Mouse (Mus musculus) forebrain, embryonic 16.5 days (tissue): ENCODE measurements at regions not wholly inside any gene's neighbourhood (a gene's known extent, or its start where the extent isn't known, plus 50 kb on each side); places are given as distances from the start of the nearest gene placed in this dataset.
"Not testable (repeated sequence)": the region's sequence is repeated elsewhere in the genome, so short reads cannot be mapped to it uniquely, and the experiment has no call there.

Source experiments
- ATAC-seq: fragments of 200-750 bp; cut with Nextera tagmentation; 2 replicates; pipeline ENCODE4 v1.8.0; 2017; ENCODE audit warnings: mild to moderate bottlenecking, moderate library complexity
- H3K27ac ChIP-seq: fragments of 300-500 bp; sonication (generic); 2 replicates; pipeline ENCODE4 v1.5.1; 2014; ENCODE audit warnings: low read length, control low read depth
- H3K27me3 ChIP-seq: fragments of 300-500 bp; sonication (generic); replicated peaks from 2 replicates; pipeline ENCODE4 v1.6.1; 2014; ENCODE audit warnings: low read length; ENCODE audit not compliant: control insufficient read depth, insufficient read depth
- H3K36me3 ChIP-seq: fragments of 300-500 bp; sonication (generic); 2 replicates; pipeline ENCODE4 v1.6.1; 2014; ENCODE audit not compliant: control insufficient read depth, insufficient read depth
- H3K4me1 ChIP-seq: fragments of 300-500 bp; sonication (generic); replicated peaks from 2 replicates; pipeline ENCODE4 v1.6.1; 2014; ENCODE audit warnings: low read length; ENCODE audit not compliant: control insufficient read depth, insufficient read depth
- H3K4me2 ChIP-seq: fragments of 300-500 bp; sonication (generic); 2 replicates; pipeline ENCODE4 v1.6.1; 2014; ENCODE audit warnings: mild to moderate bottlenecking, low read length, control low read depth
- H3K4me3 ChIP-seq: fragments of 300-500 bp; sonication (generic); replicated peaks from 2 replicates; pipeline ENCODE4 v1.5.1; 2014; ENCODE audit warnings: mild to moderate bottlenecking, low read length, control low read depth
- H3K9ac ChIP-seq: fragments of 300-500 bp; sonication (generic); replicated peaks from 2 replicates; pipeline ENCODE4 v1.6.1; 2014; ENCODE audit warnings: low read depth, low read length, control low read depth
- H3K9me3 ChIP-seq: fragments of 300-500 bp; sonication (generic); 2 replicates; pipeline ENCODE4 v1.6.1; 2016; ENCODE audit warnings: low read length; ENCODE audit not compliant: control insufficient read depth
- WGBS: fragments of 180-500 bp; shearing (Covaris S2); extraction: QIAGEN DNeasy Blood & Tissue Kit; methylation state at CpG from one replicate; pipeline ENCODE4 v1.1.7; 2014; 5-methylcytosine and 5-hydroxymethylcytosine counted together

- H3K27me3 ChIP-seq, H3K4me1 ChIP-seq, H3K4me2 ChIP-seq, H3K36me3 ChIP-seq, H3K4me3 ChIP-seq, ATAC-seq, H3K9ac ChIP-seq, H3K27ac ChIP-seq, H3K9me3 ChIP-seq: not testable (repeated sequence)
- 20% methylated on average over 6 of the region's 7 CpGs for WGBS
Measured at GRCm38 (mm10) chrX:135112109-135112508, 65.3 kb downstream of the Gm15023 start.

- ATAC-seq, H3K4me1 ChIP-seq: not testable (repeated sequence)
- WGBS = 17% methylated on average over 4 of the region's 4 CpGs
Measured at GRCm38 (mm10) chrX:135110866-135111265, 66.6 kb downstream of the Gm15023 start.

GRCm38 (mm10) chrX:135101594-135101993 is 75.8 kb downstream of the Gm15023 start:
- H3K27ac ChIP-seq = no peak overlapping the region
- no peak overlapping the region for H3K9ac ChIP-seq
- no peaks in the 10 kb centered on the region for H3K9me3 ChIP-seq
- H3K4me1 ChIP-seq = no peaks in the 10 kb centered on the region
- 19% methylated on average over 3 of the region's 3 CpGs for WGBS
- no peak overlapping the region for H3K4me3 ChIP-seq
- H3K4me2 ChIP-seq = no peak overlapping the region
- H3K27me3 ChIP-seq = no peaks in the 10 kb centered on the region
- ATAC-seq = peak; percentile 96
- H3K36me3 ChIP-seq = no peaks in the 10 kb centered on the region

More at GRCm38 (mm10) chrX:135110866-135111265, 66.6 kb downstream of the Gm15023 start:
- not testable (repeated sequence) for H3K27me3 ChIP-seq, H3K9me3 ChIP-seq, H3K27ac ChIP-seq, H3K4me3 ChIP-seq, H3K4me2 ChIP-seq, H3K9ac ChIP-seq, H3K36me3 ChIP-seq

- H3K9ac ChIP-seq = no peak overlapping the region
- H3K27me3 ChIP-seq = no peaks in the 10 kb centered on the region
- no peaks in the 10 kb centered on the region for H3K4me1 ChIP-seq
- H3K4me3 ChIP-seq = no peak overlapping the region
- H3K36me3 ChIP-seq = no peaks in the 10 kb centered on the region
- ATAC-seq = no peak
- no peak overlapping the region for H3K4me2 ChIP-seq
- H3K9me3 ChIP-seq = no peaks in the 10 kb centered on the region
- H3K27ac ChIP-seq = no peak overlapping the region
Measured at GRCm38 (mm10) chrX:135098101-135098500, 79.3 kb downstream of the Gm15023 start.

GRCm38 (mm10) chrX:135096206-135096605 is 81.2 kb downstream of the Gm15023 start:
- Histone ChIP-seq H3K36me3 (no peaks in the 10 kb centered on the region), H3K27ac (no peak overlapping the region), H3K27me3 (no peaks in the 10 kb centered on the region), H3K4me2 (no peak overlapping the region), H3K9me3 (no peaks in the 10 kb centered on the region), H3K4me1 (no peaks in the 10 kb centered on the region), H3K4me3 (no peak overlapping the region), H3K9ac (no peak overlapping the region)
- no peak for ATAC-seq
- 71% methylated on average over 3 of the region's 3 CpGs for WGBS

GRCm38 (mm10) chrX:135091074-135091473 is 82.1 kb upstream of the Zmat1 start:
- H3K36me3 ChIP-seq = not testable (repeated sequence)
- 25% methylated on average over 2 of the region's 3 CpGs for WGBS

GRCm38 (mm10) chrX:135087068-135087579 is 78.1 kb upstream of the Zmat1 start:
- H3K27me3 ChIP-seq, H3K27ac ChIP-seq, H3K9me3 ChIP-seq, H3K36me3 ChIP-seq, H3K9ac ChIP-seq, H3K4me2 ChIP-seq, H3K4me3 ChIP-seq, ATAC-seq, H3K4me1 ChIP-seq: not testable (repeated sequence)
- 31% methylated on average over 5 of the region's 7 CpGs for WGBS

More at GRCm38 (mm10) chrX:135091074-135091473, 82.1 kb upstream of the Zmat1 start:
- H3K4me2 ChIP-seq, H3K27me3 ChIP-seq, H3K4me1 ChIP-seq, H3K27ac ChIP-seq, H3K4me3 ChIP-seq, H3K9ac ChIP-seq, H3K9me3 ChIP-seq: not testable (repeated sequence)
- ATAC-seq = peak; percentile 70

- not testable (repeated sequence) for H3K36me3 ChIP-seq, H3K4me1 ChIP-seq
Measured at GRCm38 (mm10) chrX:135086564-135086963, 77.6 kb upstream of the Zmat1 start.

GRCm38 (mm10) chrX:135085770-135086553 is 77.0 kb upstream of the Zmat1 start:
- H3K4me3 ChIP-seq, H3K9me3 ChIP-seq, H3K36me3 ChIP-seq, H3K4me1 ChIP-seq, H3K9ac ChIP-seq, H3K4me2 ChIP-seq, ATAC-seq, H3K27ac ChIP-seq, H3K27me3 ChIP-seq: not testable (repeated sequence)
- WGBS = 79% methylated on average over 13 of the region's 14 CpGs

More at GRCm38 (mm10) chrX:135086564-135086963, 77.6 kb upstream of the Zmat1 start:
- not testable (repeated sequence) for H3K4me2 ChIP-seq, H3K27ac ChIP-seq, ATAC-seq, H3K27me3 ChIP-seq, H3K4me3 ChIP-seq, H3K9me3 ChIP-seq, H3K9ac ChIP-seq
- 32% methylated on average over 6 of the region's 9 CpGs for WGBS
